Mouse (Mus musculus): ENCODE results near the gene BC037034. TPM values are rescaled to one million over a fixed set of nuclear protein-coding genes. Genes with fewer than 3 reads are reported as not detected.

The BC037034 gene
- polyA plus RNA-seq, 1 experiment from 2014 or later: 2.2 TPM

DNA sequence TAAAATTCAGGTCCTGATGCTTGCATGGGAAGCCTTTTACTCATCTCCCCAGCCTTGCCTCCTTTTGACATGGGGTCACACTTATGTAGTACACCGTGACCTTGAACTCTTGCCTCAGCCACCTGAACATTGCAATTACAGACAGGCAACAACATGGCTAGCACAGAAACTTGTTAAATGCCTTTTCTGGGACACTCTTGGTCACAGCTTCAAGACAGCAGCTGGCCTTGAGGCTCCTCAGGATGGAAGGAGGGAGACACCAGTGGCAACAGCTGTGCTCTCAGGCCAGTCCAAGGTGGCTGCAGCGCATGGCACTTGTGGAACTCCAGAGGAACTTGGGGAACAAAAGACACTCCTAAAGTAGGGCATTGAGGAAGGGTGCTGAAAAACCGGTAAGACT lies 3.3 kb upstream of the BC037034 start:
- ATAC-seq (replicated peaks; ENCODE audit: extremely low read depth, insufficient read depth, low FRiP score): no peak
- Histone ChIP-seq H3K4me3 (ENCODE audit: low read length) (no peak overlapping the region), H3K9me3 (replicated peaks; ENCODE audit: control insufficient read depth, low read length) (no peaks in the 10 kb centered on the region), H3K4me1 (ENCODE audit: control insufficient read depth, insufficient read depth, low read length) (peaks cover 13% of the 10 kb centered on the region), H3K4me2 (ENCODE audit: low read depth, low read length) (no peak overlapping the region), H3K27ac (ENCODE audit: low read length) (no peak overlapping the region), H3K36me3 (ENCODE audit: control insufficient read depth, insufficient read depth) (no peaks in the 10 kb centered on the region), H3K9ac (ENCODE audit: low read length) (no peak overlapping the region), H3K27me3 (ENCODE audit: control insufficient read depth, insufficient read depth, low read length) (peaks cover 11% of the 10 kb centered on the region)
- 90% methylated on average over 3 of the region's 3 CpGs for WGBS

- WGBS: 86% methylated on average over 4 of the region's 4 CpGs
- no peak for ATAC-seq (replicated peaks; ENCODE audit: extremely low read depth, insufficient read depth, low FRiP score)
- H3K9ac ChIP-seq (ENCODE audit: low read length): no peak overlapping the region
- no peak overlapping the region for H3K27ac ChIP-seq (ENCODE audit: low read length)
- H3K4me3 ChIP-seq (ENCODE audit: low read length): no peak overlapping the region
- peaks cover 13% of the 10 kb centered on the region for H3K4me1 ChIP-seq (ENCODE audit: control insufficient read depth, insufficient read depth, low read length)
- peaks cover 3% of the 10 kb centered on the region; the same call in 1 of the 2 replicates for H3K27me3 ChIP-seq (ENCODE audit: control insufficient read depth, insufficient read depth, low read length)
- H3K9me3 ChIP-seq (replicated peaks; ENCODE audit: control insufficient read depth, low read length): no peaks in the 10 kb centered on the region
- H3K36me3 ChIP-seq (ENCODE audit: control insufficient read depth, insufficient read depth): peaks cover 4% of the 10 kb centered on the region
- no peak overlapping the region for H3K4me2 ChIP-seq (ENCODE audit: low read depth, low read length)
These were observed 1.9 kb upstream of the BC037034 start for GRCm38 (mm10) chr5:138265712-138266111.

DNA sequence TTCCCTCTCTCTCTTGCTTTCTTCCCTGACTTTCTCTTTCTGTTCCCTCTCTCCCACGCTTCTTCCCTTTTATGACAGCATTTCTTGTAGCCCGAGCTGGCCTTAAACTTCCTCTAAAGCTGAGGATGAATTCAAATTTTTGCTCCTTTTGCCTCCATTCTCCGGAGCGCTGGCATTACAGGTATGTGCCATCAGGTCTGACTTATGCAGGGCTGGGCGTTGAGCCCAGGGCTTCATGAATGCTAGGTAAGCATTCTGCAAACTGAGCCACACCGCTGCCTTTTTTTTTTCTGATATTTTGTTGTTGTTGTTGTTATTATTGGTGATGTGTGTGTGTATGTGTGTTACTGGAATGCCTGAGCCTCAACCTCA lies 360 bp upstream of the BC037034 start:
- peaks cover 14% of the 10 kb centered on the region for H3K4me1 ChIP-seq (ENCODE audit: control insufficient read depth, insufficient read depth, low read length)
- peaks cover 4% of the 10 kb centered on the region for H3K36me3 ChIP-seq (ENCODE audit: control insufficient read depth, insufficient read depth)
- peak overlapping the region; percentile 93 for H3K4me3 ChIP-seq (ENCODE audit: low read length)
- no peak for ATAC-seq (replicated peaks; ENCODE audit: extremely low read depth, insufficient read depth, low FRiP score)
- 9% methylated on average over 6 of the region's 6 CpGs for WGBS
- H3K9me3 ChIP-seq (replicated peaks; ENCODE audit: control insufficient read depth, low read length): no peaks in the 10 kb centered on the region
- peak overlapping the region; percentile 88 for H3K4me2 ChIP-seq (ENCODE audit: low read depth, low read length)
- peak overlapping the region; percentile 96 for H3K9ac ChIP-seq (ENCODE audit: low read length)
- no peaks in the 10 kb centered on the region for H3K27me3 ChIP-seq (ENCODE audit: control insufficient read depth, insufficient read depth, low read length)
- H3K27ac ChIP-seq (ENCODE audit: low read length): peak overlapping the region; percentile 76; the same call in 1 of the 2 replicates

DNA sequence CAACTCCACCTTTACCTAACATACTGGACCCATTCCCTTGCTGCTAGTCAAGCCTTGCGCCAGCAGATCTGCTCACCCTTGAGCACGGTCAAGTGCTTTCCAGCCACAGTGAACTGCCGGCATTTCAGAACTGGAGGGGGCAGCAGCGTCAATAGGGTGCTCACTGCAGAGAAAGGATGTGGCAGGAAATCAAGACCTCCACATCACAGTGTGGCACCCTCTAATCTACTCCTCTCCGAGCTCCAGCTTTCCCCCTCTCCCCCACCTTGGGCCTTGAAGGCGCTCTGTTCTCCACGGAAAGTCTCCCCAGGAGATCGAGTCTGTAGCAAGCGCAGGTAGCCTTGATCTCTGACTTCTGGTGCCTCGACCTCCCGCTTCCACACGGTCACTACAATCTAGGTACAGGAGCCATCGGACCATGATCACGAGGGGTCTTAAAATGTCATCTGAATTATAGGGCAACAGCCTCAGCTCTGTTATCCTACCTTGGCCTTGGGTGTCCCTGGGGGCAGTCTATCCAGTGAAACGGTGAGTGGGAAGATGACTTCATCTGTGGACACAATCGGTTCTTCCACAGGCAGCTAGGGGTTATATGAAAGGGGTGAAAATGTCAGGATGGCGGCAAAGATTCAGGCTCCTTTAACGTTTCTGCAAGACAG lies 1.1 kb downstream of the BC037034 start:
- Histone ChIP-seq H3K4me2 (ENCODE audit: low read depth, low read length) (peak overlapping the region; percentile 88), H3K9ac (ENCODE audit: low read length) (peak overlapping the region; percentile 96), H3K27me3 (ENCODE audit: control insufficient read depth, insufficient read depth, low read length) (no peaks in the 10 kb centered on the region), H3K27ac (ENCODE audit: low read length) (no peak overlapping the region), H3K4me3 (ENCODE audit: low read length) (peak overlapping the region; percentile 93), H3K36me3 (ENCODE audit: control insufficient read depth, insufficient read depth) (peaks cover 10% of the 10 kb centered on the region), H3K9me3 (replicated peaks; ENCODE audit: control insufficient read depth, low read length) (no peaks in the 10 kb centered on the region), H3K4me1 (ENCODE audit: control insufficient read depth, insufficient read depth, low read length) (peaks cover 22% of the 10 kb centered on the region)
- WGBS: 50% methylated on average over 18 of the region's 18 CpGs
- ATAC-seq (replicated peaks; ENCODE audit: extremely low read depth, insufficient read depth, low FRiP score): no peak

DNA sequence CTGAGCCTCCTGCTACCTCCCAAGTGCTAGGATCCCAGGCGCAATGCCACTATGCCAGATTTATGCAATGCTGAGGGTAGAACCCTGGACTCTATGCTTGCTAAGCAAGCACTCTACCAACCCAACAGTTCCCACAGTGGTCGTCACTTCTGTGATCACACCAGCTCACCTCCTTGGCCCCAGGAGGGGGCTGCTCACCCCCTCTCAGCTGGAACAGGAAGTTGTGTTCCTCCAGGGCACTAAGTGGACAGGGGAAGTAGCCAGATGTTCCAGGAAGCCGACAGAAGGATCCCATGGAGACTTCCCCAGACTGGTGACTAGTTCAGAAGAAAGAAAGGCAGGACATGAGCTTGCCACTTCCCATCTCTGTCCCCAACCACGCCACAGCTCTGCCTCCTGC lies 1.8 kb downstream of the BC037034 start:
- no peaks in the 10 kb centered on the region for H3K27me3 ChIP-seq (ENCODE audit: control insufficient read depth, insufficient read depth, low read length)
- H3K36me3 ChIP-seq (ENCODE audit: control insufficient read depth, insufficient read depth): peaks cover 14% of the 10 kb centered on the region
- H3K4me3 ChIP-seq (ENCODE audit: low read length): no peak overlapping the region
- no peaks in the 10 kb centered on the region for H3K9me3 ChIP-seq (replicated peaks; ENCODE audit: control insufficient read depth, low read length)
- H3K9ac ChIP-seq (ENCODE audit: low read length): no peak overlapping the region
- H3K4me1 ChIP-seq (ENCODE audit: control insufficient read depth, insufficient read depth, low read length): peaks cover 22% of the 10 kb centered on the region
- no peak overlapping the region for H3K4me2 ChIP-seq (ENCODE audit: low read depth, low read length)
- ATAC-seq (replicated peaks; ENCODE audit: extremely low read depth, insufficient read depth, low FRiP score): no peak
- WGBS: 67% methylated on average over 4 of the region's 4 CpGs
- no peak overlapping the region for H3K27ac ChIP-seq (ENCODE audit: low read length)

GRCm38 (mm10) chr5:138260834-138261233 lies 3.0 kb downstream of the BC037034 start:
- peaks cover 14% of the 10 kb centered on the region for H3K36me3 ChIP-seq (ENCODE audit: control insufficient read depth, insufficient read depth)
- ATAC-seq (replicated peaks; ENCODE audit: extremely low read depth, insufficient read depth, low FRiP score): no peak
- H3K9me3 ChIP-seq (replicated peaks; ENCODE audit: control insufficient read depth, low read length): no peaks in the 10 kb centered on the region
- 48% methylated on average over 11 of the region's 11 CpGs for WGBS
- no peaks in the 10 kb centered on the region for H3K27me3 ChIP-seq (ENCODE audit: control insufficient read depth, insufficient read depth, low read length)
- H3K4me3 ChIP-seq (ENCODE audit: low read length): no peak overlapping the region
- H3K9ac ChIP-seq (ENCODE audit: low read length): no peak overlapping the region
- H3K4me1 ChIP-seq (ENCODE audit: control insufficient read depth, insufficient read depth, low read length): peaks cover 28% of the 10 kb centered on the region
- H3K4me2 ChIP-seq (ENCODE audit: low read depth, low read length): no peak overlapping the region
- H3K27ac ChIP-seq (ENCODE audit: low read length): no peak overlapping the region

GRCm38 (mm10) chr5:138260051-138260450 lies 3.8 kb downstream of the BC037034 start:
- no peaks in the 10 kb centered on the region for H3K9me3 ChIP-seq (replicated peaks; ENCODE audit: control insufficient read depth, low read length)
- 55% methylated on average over 10 of the region's 10 CpGs for WGBS
- H3K27ac ChIP-seq (ENCODE audit: low read length): no peak overlapping the region
- H3K36me3 ChIP-seq (ENCODE audit: control insufficient read depth, insufficient read depth): peaks cover 14% of the 10 kb centered on the region
- ATAC-seq (replicated peaks; ENCODE audit: extremely low read depth, insufficient read depth, low FRiP score): no peak
- no peaks in the 10 kb centered on the region for H3K27me3 ChIP-seq (ENCODE audit: control insufficient read depth, insufficient read depth, low read length)
- H3K4me2 ChIP-seq (ENCODE audit: low read depth, low read length): no peak overlapping the region
- H3K9ac ChIP-seq (ENCODE audit: low read length): 0 out of 2 replicates have a peak overlapping the region, but pooled peaks have one; percentile 9
- no peak overlapping the region for H3K4me3 ChIP-seq (ENCODE audit: low read length)
- peaks cover 28% of the 10 kb centered on the region for H3K4me1 ChIP-seq (ENCODE audit: control insufficient read depth, insufficient read depth, low read length)

DNA sequence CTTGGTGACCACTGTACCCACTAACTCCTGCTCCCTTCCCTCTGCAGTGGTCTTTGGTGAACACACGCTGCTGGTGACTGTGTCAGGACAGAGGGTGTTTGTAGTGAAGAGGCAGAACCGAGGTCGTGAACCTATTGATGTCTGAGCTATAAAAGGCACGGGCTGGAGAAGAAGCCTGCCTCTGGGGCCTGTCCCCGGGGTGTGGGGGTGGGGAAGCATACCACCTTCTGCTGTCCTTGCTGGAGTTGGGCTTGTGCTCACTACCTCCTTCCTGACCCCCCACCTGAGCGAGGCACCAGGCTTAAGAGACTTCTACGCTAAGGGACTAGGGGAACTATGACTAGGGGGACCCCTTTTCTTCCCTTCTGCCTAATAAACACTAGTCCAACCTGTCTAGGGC lies 4.8 kb downstream of the BC037034 start:
- WGBS: 46% methylated on average over 7 of the region's 7 CpGs
- no peaks in the 10 kb centered on the region for H3K27me3 ChIP-seq (ENCODE audit: control insufficient read depth, insufficient read depth, low read length)
- no peak overlapping the region for H3K4me2 ChIP-seq (ENCODE audit: low read depth, low read length)
- H3K36me3 ChIP-seq (ENCODE audit: control insufficient read depth, insufficient read depth): peaks cover 14% of the 10 kb centered on the region
- H3K9ac ChIP-seq (ENCODE audit: low read length): no peak overlapping the region
- no peak overlapping the region for H3K27ac ChIP-seq (ENCODE audit: low read length)
- no peak overlapping the region for H3K4me3 ChIP-seq (ENCODE audit: low read length)
- H3K9me3 ChIP-seq (replicated peaks; ENCODE audit: control insufficient read depth, low read length): no peaks in the 10 kb centered on the region
- no peak for ATAC-seq (replicated peaks; ENCODE audit: extremely low read depth, insufficient read depth, low FRiP score)
- peaks cover 25% of the 10 kb centered on the region for H3K4me1 ChIP-seq (ENCODE audit: control insufficient read depth, insufficient read depth, low read length)

DNA sequence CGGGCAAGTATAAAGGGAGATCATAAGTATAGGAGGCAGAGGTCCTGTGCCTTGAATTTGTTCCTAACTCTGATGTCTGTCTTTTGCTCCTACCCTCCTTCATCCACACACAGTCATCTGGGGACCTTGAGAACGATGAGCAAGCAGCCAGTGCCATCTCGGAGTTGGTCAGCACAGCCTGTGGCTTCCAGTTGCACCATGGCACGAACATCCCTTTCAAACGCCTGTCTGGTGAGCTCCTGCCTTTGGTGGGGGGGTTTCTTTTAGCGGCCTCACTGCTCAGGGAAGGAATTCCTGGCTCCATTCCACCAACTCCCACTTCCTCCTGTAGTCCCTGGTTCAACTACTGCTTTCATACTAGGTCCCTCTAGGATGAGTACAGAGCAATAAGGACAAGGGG lies 5.3 kb downstream of the BC037034 start:
- 60% methylated on average over 6 of the region's 6 CpGs for WGBS
- Histone ChIP-seq H3K27me3 (ENCODE audit: control insufficient read depth, insufficient read depth, low read length) (no peaks in the 10 kb centered on the region), H3K4me2 (ENCODE audit: low read depth, low read length) (no peak overlapping the region), H3K36me3 (ENCODE audit: control insufficient read depth, insufficient read depth) (peaks cover 14% of the 10 kb centered on the region), H3K9me3 (replicated peaks; ENCODE audit: control insufficient read depth, low read length) (no peaks in the 10 kb centered on the region), H3K27ac (ENCODE audit: low read length) (no peak overlapping the region), H3K9ac (ENCODE audit: low read length) (no peak overlapping the region), H3K4me1 (ENCODE audit: control insufficient read depth, insufficient read depth, low read length) (peaks cover 25% of the 10 kb centered on the region), H3K4me3 (ENCODE audit: low read length) (no peak overlapping the region)
- ATAC-seq (replicated peaks; ENCODE audit: extremely low read depth, insufficient read depth, low FRiP score): no peak
